Mouse (Mus musculus): ENCODE results near the gene Gm27021.
A peak's percentile ranks its signal among the peaks of the same experiment; 100 is the strongest.

Gm27021 gene

GRCm38 (mm10) chr8:120667561-120668373 is at the start of gene Gm27021, which contains the start of gene Cox4i1:
Gene Gm27021, minus strand, starts transcription at chr8:120668079.
Gene Cox4i1, plus strand, starts transcription at chr8:120668222.
- peak; percentile 91 to 93 for DNase-seq (ENCODE audit: low spot score in 2 of 2)

GRCm38 (mm10) chr8:120715996-120716680 is 48.3 kb upstream of the Gm27021 start:
- DNase-seq (ENCODE audit: low spot score in 2 of 2) = no peak

- peak in 1 of 2 experiments; percentile 52 for DNase-seq (ENCODE audit: low spot score in 2 of 2)
These were observed 47.3 kb upstream of the Gm27021 start for GRCm38 (mm10) chr8:120715200-120715599.

- no peak for DNase-seq (ENCODE audit: low spot score in 2 of 2)
These were observed 41.3 kb upstream of the Gm27021 start for GRCm38 (mm10) chr8:120709176-120709575.

- DNase-seq (ENCODE audit: low spot score in 2 of 2) = no peak
These were observed 38.3 kb upstream of the Gm27021 start for GRCm38 (mm10) chr8:120706193-120706592.

GRCm38 (mm10) chr8:120705163-120705562 is 37.3 kb upstream of the Gm27021 start:
- DNase-seq (ENCODE audit: low spot score in 2 of 2) = no peak

GRCm38 (mm10) chr8:120704203-120704602 is 36.3 kb upstream of the Gm27021 start:
- no peak for DNase-seq (ENCODE audit: low spot score in 2 of 2)

- DNase-seq (ENCODE audit: low spot score in 2 of 2) = peak; percentile 90
These were observed 34.0 kb upstream of the Gm27021 start for GRCm38 (mm10) chr8:120701758-120702465.

- DNase-seq (ENCODE audit: low spot score in 2 of 2) = no peak
These were observed 32.2 kb upstream of the Gm27021 start for GRCm38 (mm10) chr8:120700053-120700452.

- DNase-seq (ENCODE audit: low spot score in 2 of 2) = no peak
These were observed 31.7 kb upstream of the Gm27021 start for GRCm38 (mm10) chr8:120699565-120699964.

GRCm38 (mm10) chr8:120699079-120699478 is 31.2 kb upstream of the Gm27021 start:
- no peak for DNase-seq (ENCODE audit: low spot score in 2 of 2)

GRCm38 (mm10) chr8:120698426-120698825 is 30.5 kb upstream of the Gm27021 start:
- no peak for DNase-seq (ENCODE audit: low spot score in 2 of 2)

GRCm38 (mm10) chr8:120697979-120698272 is 30.0 kb upstream of the Gm27021 start:
- no peak for DNase-seq (ENCODE audit: low spot score in 2 of 2)

- peak; percentile 52 to 54 for DNase-seq (ENCODE audit: low spot score in 2 of 2)
These were observed 29.5 kb upstream of the Gm27021 start for GRCm38 (mm10) chr8:120697154-120697978.

- no peak for DNase-seq (ENCODE audit: low spot score in 2 of 2)
These were observed 28.7 kb upstream of the Gm27021 start for GRCm38 (mm10) chr8:120696401-120697153.

- DNase-seq (ENCODE audit: low spot score in 2 of 2) = no peak
These were observed 26.1 kb upstream of the Gm27021 start for GRCm38 (mm10) chr8:120693861-120694493.

GRCm38 (mm10) chr8:120692934-120693333 is 25.1 kb upstream of the Gm27021 start:
- DNase-seq (ENCODE audit: low spot score in 2 of 2) = no peak

GRCm38 (mm10) chr8:120688511-120688910 is 20.6 kb upstream of the Gm27021 start:
- DNase-seq (ENCODE audit: low spot score in 2 of 2) = no peak

GRCm38 (mm10) chr8:120687786-120688185 is 19.9 kb upstream of the Gm27021 start:
- no peak for DNase-seq (ENCODE audit: low spot score in 2 of 2)

GRCm38 (mm10) chr8:120686576-120686975 is 18.7 kb upstream of the Gm27021 start:
- DNase-seq (ENCODE audit: low spot score in 2 of 2) = no peak
